Mouse (Mus musculus) brain, embryonic 18.5 days (tissue): ENCODE measurements at regions not wholly inside any gene's neighbourhood (a gene's known extent, or its start where the extent isn't known, plus 50 kb on each side); places are given as distances from the start of the nearest gene placed in this dataset.

Source experiments
- DNase-seq: peaks from one replicate; pipeline ENCODE4 v3.0.0-alpha.2; 2012; ENCODE audit warnings: low read depth, low spot score

DNA sequence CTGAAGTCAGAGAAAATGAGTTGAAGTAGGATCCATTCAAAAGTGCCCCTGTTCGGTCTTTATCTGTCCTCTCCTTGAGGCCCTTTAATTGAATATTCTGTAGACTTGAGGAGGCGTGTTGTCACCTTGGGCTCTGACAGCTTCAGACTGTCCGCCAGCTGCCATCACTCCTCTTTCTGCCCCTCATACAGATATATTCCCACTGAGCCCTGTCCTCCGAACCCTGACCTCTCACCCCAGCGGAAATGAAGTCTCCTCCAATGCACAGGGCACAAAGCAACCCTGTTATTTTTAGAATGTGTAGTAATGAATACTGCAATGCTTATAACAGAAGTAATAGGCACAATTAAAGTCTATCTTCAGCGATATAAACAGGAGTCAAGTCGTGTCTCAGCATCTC, 117.4 kb upstream of the Gm14444 start:
- no peak for DNase-seq

DNA sequence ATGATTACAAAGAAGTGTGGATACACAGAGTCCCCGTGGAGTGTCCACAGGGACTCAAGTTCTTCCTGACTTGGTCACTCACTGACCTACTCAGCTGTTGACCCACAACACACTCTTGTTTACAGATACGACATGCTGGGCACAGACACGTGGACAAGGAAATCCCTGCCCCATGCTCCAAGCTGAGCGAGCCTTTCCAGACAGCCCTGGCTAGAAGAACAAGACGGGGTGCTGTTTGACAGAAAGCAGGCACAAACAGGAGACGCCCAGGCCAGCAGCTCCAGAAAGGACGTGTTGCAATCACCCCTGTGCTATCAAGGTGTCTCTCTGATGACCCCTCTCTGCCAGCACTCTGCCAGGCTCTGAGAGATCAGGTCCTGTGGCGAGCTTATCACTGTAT, 112.6 kb upstream of the Gm14444 start:
- DNase-seq = no peak

DNA sequence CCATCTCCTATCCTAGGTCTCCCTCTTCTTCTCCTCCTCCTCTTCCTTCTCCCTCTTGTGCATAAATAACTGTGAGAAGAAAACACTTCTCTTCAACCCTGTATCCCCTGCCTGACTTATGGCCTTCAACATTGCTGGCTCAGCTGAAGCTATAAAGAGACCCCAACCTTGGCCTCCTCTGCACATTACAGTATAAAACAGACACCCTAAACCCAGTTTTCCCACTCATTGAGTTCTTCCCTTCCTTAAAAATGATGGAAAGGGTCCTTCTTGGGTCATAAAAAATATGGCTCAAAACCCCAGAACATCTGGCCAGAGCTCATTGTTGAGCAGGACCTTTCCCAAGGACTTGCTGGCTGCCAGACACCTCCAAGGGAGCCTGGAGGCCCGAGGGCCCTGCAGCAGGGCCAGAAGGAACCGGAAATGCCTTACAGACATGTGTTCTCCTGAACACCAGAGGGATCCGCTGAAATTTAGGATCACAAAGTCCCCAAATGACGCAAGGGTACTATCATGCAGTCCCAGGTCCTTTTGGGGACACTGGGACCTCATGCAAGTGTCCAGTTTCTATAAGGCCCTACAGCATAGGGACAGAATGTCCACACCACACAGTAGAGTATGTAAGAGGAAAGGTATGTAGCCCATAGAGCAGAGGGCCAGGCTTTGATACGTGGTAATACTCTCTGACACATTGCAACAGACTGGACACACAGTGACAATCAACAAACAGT, 109.9 kb upstream of the Gm14444 start:
- DNase-seq = no peak

DNA sequence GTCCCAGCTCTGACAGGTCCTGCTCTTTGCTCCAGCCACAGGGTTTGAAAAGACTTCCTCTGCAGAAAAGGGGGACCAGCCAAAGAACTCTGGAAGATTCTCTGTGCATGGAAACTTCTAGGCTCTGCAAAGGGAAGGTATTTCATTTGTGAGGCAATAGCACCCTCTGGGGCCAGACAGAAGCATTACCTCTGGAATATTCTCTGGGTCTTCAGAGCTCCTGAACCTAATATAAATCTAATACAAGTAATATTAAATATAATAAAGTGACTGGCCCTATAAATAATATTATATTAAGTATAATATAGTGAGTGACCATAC, 109.4 kb upstream of the Gm14444 start:
- no peak for DNase-seq

DNA sequence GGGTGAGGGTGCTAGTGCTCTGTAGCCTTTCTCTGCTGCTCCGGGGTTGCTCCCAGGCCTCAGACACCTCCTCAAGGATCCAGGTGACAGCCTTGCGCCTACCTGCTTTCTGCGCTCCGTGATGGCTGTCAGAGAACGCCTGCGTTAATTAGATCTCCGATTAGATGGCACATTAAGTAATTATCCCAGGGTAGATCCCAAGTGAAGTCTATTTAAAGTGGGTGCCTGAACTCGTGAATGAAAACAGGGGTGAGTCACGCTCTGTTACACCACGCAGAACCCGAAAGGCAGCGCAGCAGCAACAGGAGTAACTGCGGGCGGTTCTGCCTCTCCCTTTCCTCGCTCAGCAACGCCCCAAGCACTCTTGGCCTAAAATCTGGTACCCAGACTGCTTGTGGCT, 108.2 kb upstream of the Gm14444 start:
- no peak for DNase-seq

DNA sequence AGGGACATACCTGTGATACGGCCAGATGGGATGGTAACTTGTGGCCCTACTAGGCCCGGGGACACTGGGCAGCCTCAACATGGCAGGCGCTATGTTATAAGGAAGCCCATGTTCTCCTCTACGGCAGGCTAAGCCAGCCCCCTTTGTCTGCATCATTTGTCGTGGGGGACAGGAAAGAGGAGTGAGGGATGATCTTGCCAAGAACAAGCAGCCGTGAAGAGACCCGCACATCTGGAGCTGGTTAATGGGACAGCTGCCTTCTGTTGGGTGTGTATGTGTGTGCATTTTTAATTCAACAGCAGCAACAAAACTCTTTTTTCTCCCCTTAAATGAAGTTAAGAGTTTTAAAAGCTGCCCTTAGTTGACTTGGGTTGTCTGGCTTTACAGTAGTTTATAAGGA, 106.4 kb upstream of the Gm14444 start:
- DNase-seq = no peak

DNA sequence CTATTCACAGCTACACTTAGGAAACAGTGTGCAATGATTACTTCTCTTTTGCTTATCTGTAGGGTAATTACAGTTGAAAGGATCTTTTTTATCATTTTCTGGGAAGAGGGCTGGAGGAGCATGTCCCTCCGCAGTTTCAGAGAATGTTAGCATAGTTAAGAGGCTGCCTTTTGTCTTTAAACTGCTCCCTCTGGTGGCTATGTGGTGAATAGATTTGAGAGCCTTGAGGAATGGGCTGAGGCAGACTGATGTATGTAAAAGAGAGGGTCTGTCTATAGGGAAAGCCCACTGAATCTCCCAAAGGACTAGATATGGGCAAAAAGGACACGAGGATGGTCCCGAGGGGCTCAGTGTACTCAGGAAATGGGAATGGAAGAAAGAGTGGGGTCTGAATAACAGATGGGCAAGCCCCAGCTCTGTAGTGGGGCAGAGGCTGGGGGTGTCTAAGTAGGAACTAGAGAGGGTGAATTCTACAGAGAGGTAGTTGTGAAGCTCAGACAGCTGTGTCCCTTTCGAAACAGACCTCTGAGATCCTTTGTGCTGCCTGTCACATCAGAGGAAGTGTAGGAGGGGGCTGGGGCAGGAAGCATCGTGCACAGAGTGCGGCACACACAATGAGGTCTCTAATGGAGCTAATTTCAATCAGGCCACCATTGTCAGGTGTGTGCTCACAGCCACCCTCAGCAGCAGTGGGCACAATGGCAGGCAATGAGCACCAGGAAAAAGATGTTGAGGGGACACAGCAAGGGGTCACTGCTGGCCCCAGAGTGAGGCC, 104.0 kb upstream of the Gm14444 start:
- no peak for DNase-seq

DNA sequence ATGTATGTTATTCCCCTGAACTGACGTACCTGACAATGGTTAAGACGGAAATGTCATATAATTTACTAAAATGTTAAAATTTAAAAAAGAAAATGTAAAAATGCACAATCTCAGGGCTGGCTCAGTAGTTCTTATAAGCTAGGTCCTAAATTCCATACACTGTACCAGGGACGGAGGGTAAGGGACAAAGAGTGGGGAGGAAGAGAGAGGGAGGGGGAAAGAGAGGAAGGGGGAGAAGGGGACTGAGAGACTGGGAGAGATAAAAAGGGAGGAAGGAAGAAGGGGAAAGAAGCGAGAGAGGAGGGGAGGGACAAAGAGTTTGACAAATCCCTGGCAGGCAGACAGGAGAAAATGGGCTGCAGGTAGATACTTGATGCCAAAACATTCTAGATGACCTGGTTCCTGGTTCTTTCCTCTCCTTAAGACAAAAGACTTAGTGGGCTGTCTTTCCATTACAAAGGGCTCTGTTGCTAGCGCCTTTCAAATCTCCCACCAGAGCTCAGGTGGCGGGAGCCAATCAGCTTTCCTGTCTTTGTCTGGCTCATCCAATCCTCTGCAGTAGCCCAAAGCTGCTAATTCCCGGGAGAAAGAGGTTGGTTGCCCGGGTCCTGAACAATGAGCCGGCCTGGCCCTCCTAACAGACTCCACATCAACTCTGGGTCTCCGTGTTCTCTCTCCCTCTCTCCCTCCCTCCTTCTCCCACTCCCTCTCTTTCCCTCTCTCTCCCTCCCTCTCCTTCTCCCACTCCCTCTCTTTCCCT, 92.7 kb upstream of the Gm14444 start:
- DNase-seq = peak; percentile 77

DNA sequence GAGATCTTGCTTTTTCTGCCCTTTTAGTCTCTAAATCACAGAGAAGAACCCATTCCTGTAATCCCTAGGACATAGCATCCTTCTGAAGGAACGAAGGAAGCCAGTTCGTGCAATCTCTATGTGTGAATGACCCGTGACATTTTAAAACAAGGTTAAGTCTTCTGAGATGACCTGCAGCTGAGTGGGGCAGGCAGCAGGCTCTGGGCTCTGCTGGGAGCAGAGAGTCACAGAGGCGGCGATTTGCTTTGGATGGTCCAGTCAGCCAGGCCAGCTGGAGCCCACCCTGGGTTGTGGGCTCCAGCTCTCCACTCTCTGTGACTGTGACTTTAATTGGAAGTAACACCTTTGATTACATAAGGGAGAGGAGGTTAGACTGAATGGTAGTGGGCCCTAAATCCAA, 92.1 kb upstream of the Gm14444 start:
- DNase-seq = no peak

DNA sequence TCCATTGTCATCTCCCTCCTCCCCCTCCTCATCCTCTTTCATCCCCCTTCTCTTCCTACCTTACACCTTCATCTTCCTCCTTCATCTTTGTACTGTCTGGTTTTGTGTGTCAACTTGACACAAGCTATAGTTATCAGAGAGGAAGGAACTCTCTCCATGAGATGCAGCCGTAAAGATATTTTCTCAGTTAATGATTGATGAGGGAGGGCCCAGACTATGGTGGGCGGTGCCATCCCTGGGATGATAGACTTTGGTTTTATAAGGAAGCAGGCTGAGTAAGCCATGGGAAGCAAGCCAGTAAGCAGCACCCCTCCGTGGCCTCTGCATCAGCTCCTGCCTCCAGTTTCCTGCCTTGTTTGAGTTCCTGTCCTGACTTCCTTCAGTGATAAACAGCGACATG, 87.8 kb upstream of the Gm14444 start:
- no peak for DNase-seq

DNA sequence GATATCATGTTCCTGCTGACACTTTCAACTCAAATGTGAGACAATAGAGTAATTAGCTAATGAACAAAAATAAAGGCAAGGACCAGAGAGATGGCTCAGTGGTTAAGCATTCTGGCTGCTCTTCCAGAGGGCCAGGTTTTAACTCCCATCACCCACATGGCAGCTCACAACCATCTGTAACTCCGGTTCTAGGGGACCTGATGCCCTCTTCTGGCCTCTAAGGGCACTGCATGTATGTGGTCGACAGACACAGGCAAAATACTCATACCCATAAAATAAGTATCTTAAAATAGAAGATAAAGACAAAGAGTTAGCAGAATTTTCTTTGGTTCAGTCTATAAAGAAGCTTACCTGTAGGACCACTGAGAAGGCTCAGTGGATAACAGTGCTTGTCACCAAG, 80.3 kb upstream of the Gm14444 start:
- no peak for DNase-seq

DNA sequence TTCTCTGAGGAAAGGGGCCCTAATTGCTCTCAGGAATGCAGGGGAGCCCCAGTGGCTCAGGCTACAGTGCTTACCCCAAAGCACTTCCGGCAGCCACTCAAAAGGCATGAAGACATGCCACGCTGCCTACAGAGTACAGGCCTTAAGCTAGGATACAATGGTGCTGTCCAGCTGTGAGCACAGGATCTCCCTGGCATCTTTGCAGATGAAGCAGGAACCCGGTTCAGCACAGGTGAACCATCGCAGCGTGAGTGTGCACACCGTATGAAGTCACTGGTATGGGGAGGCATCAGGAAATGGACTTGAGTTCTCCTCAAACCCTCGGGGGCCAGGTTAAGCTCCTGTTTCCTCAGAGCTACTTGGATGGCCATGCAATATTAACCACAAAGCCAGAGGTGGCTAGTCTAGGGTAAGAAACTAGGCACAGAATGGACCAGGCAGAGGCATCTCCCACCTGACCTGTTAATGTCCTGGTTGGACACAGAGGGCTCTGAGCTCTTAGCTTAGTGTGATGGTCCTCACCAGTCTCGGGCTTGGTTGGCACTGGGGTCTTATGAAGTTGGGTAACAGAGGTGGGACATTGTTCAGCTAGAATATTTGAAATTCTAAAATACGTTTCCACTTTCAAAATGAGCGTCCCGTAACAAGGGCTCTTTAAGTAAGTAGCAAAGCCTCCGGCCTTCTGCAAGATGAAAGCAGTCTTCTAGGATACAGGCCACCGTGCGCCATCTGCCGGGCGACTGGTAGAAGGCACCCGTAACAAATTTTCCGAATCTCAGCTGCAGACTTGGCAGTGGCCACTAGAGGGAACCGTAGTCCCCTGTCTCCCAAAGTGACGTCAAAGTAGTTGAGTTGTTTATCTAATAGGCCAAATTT, 77.7 kb upstream of the Gm14444 start:
- peak; percentile 47 for DNase-seq

DNA sequence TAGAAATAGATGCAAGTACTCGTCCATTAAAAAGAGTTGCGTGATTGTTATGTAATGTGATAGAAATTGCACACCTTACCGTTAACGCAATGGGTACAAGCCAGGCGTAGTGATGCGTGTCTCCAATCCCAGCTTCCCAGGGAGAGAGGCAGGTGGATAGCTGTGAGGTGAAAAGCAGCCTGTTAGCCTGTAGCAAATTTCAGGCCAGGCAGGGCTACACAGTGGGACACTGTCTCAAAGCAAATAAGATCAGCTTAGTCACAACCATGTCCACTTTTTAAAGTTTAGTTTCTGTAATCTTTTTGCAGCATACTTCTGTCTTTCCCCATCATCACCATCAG, 77.1 kb upstream of the Gm14444 start:
- DNase-seq = no peak

DNA sequence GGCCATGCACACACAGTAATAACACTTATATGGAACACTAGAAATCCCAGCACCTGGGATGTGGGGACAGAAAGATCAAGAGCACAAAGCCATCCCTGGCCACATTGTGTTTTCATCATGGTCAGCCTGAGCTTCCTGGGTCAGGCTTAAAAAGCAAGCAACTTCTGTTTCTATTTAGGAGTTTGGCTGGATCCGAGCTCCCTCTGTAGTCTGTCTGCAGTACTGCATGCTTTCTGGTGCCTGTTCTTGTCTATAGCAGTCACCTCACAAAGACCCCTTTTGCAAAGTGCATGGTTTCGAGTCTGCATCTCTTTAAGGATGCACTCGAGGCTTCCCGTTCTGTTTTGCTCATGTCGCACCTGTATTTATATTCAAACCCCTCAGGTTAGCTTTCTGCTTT, 73.4 kb upstream of the Gm14444 start:
- no peak for DNase-seq

DNA sequence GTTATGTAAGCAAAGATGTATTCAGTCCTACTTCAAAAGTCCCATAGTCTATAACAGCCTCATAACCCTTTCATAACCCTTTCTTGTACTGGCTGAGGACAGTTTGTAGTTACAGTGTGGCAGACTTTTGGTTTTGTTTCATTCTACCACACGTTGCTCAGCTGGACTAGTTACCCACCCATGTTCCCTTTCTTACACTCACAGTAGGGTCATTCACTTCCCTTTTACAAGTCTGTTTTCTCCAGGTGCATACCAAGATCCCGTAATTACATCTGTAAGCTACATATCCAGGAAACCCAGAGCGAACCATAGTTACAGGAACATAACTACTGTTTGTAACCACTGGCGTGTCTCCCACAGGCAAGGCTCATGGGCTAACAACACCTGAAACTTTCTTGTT, 72.1 kb upstream of the Gm14444 start:
- DNase-seq = no peak

DNA sequence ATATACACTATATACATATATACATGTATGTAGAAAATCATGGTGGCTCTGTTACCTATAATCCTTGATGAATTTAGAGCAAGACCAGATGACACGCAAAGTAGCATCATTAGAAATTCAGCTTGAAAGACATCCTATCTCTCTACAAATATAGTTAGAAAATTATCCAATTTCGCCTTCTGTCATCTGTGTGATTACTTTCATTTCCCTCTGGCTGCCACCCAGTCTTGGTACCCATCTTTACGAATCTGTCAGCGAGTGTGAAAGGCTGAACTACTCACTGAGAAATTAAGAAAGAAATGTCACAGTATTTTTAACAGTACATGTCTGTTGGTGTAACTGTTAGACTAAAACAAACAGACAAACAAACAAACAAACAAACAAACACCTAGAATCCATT, 67.8 kb upstream of the Gm14444 start:
- no peak for DNase-seq

DNA sequence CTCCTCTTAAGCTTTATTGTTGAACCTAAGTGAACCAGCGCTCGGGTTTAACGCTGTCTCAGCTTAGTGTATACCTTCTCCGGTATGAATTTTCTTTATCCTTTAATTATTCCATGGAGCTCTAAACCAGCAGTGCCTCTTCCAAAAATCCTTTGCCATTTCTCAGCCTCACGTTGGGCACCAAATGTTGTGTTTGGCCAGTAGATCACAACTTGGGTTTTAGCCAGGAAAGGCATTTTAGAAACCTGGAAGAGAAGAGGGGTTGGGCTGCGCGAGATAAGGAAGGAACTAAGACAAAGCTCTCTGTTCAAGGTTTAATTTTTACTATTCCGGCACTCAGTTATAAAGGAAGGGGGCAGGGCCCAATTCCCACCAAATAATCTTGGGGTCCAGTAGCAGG, 61.9 kb upstream of the Gm14444 start:
- no peak for DNase-seq
